Mouse (Mus musculus) 3134 (cell line): ENCODE measurements at regions not wholly inside any gene's neighbourhood (a gene's known extent, or its start where the extent isn't known, plus 50 kb on each side); places are given as distances from the start of the nearest gene placed in this dataset.
A peak's percentile ranks its signal among the peaks of the same experiment; 100 is the strongest.

ENCODE experiments used
- DNase-seq: peaks from one replicate; pipeline ENCODE4 v3.0.0-alpha.2; 2011; ENCODE audit warnings: low spot score; ENCODE audit not compliant: insufficient read length; ENCODE audit errors: extremely low read depth

GRCm38 (mm10) chr17:87867611-87868010, 53.2 kb upstream of the Rpl36-ps4 start:
- no peak for DNase-seq

DNA sequence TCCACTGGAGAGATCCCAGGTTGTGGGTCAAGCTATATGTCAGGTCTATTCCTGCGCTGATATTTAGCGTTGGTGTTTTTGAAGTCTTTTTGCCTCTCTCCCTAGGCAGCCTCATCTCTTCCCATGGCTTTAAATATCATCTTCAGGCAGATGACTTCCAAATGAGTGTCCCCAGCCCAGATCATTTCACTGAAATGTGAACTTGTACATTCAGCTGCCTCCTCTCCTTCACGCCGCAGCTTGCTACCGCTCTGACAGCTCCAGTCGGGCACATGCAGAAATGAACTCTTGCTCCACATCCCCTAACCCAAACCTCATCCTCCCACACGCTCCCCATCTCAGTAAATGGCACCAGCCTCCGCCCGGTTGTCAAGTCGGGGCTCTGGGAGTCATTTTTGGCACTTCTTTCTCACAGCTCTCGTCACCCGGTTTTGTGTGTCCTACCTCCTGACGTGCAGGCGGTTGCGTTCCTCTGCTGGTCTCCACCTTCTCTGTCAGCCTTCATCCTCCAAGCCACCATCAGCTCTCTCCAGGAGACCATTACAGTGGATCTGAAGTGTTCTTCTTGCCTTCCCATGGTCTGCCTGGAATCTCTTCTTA, 54.0 kb upstream of the Rpl36-ps4 start:
- no peak for DNase-seq

DNA sequence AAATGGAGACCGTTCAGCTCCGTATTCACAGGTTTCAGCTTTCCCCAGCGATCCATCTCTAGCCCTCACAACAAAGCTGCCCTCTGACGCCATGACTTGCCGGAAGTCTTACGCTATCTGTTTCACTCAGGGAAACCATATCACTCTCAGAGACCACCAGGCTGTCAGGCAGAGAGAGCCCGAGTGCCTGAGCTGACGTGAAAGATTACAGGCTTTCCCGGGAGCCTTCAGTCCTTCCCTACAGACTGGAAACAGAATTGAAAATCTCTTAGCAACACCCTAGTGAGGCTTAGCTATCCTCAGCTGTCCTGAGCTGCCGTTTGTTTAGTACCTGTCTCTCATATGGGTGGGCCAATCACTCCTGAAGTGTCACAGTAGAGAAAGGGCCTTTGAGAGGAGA, 54.6 kb upstream of the Rpl36-ps4 start:
- DNase-seq, result no peak

- no peak for DNase-seq
These were observed 55.3 kb upstream of the Rpl36-ps4 start for GRCm38 (mm10) chr17:87865439-87865838.

DNA sequence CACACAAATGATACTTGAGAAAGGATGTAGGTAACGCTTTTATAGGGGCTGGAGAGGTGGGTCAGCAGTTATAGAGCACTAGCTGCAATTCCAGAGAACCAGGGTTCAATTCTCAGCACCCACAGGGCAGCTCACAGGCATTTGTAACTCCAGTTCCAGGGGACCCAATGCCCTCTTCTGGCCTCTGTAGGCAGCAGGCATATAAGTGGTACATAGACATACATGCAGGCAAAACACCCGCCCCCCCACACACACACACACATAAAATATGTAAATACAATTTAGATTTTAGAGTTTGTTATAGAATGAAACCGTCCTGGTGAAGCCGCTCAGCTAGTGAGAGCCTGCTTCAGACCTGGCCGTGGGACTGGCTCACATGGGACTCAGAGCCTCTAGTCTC, 55.9 kb upstream of the Rpl36-ps4 start:
- no peak for DNase-seq

DNA sequence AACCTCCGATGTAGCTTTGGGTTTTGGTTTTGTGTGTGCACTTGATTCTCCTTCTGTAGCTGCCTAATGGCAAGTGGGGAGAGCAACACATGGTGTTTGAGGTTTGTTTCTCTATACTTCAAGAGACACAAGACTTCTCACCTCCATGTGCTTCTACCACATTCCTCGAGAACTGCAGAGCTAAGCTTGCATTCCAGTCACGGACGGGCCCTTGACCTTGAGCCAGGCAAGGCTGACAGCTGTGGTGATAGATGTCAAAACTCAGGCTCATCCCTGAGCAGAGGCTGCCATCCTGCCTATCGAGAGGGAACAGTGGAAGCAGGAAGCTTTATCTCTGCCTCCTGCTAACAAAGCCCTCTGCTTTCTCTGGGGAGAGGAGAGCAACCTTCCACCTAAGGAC, 59.2 kb upstream of the Rpl36-ps4 start:
- no peak for DNase-seq

- peak; percentile 87 for DNase-seq
These were observed 53.7 kb upstream of the Kcnk12 start for GRCm38 (mm10) chr17:87851456-87851855.

GRCm38 (mm10) chr17:87849897-87850296, 52.1 kb upstream of the Kcnk12 start:
- peak; percentile 75 for DNase-seq

GRCm38 (mm10) chr17:87849421-87849820, 51.6 kb upstream of the Kcnk12 start:
- no peak for DNase-seq

- peak; percentile 59 for DNase-seq
These were observed 51.2 kb upstream of the Kcnk12 start for GRCm38 (mm10) chr17:87848964-87849363.
